Mouse (Mus musculus) MEL (cell line): ENCODE data around the gene Gm20388.

ENCODE experiments used
- CTCF ChIP-seq, 3 experiments: IDR thresholded peaks in 2 of 3; conservative IDR thresholded peaks in 1 of 3; 2 replicates each; pipeline ENCODE4 v1.5.1; 2011 to 2012; ENCODE audit warnings: low read length in 3 of 3, low read depth in 2 of 3, mild to moderate bottlenecking in 2 of 3, improper control_type of control experiment in 1 of 3, inconsistent platforms in 1 of 3, mixed read lengths in 1 of 3, moderate library complexity in 1 of 3; ENCODE audit not compliant: control insufficient read depth in 1 of 3, insufficient read depth in 1 of 3, poor library complexity in 1 of 3, severe bottlenecking in 1 of 3
- EP300 ChIP-seq, 2 experiments: IDR thresholded peaks; 2 replicates each; pipeline ENCODE4 v1.6.1; 2011; ENCODE audit warnings: improper control_type of control experiment in 2 of 2, low read length in 2 of 2, low read depth in 1 of 2, mild to moderate bottlenecking in 1 of 2
- GATA1 ChIP-seq: IDR thresholded peaks from 2 replicates; pipeline ENCODE4 v1.6.1; 2011; ENCODE audit warnings: low read depth, low read length, improper control_type of control experiment
- POLR2A ChIP-seq, 2 experiments: IDR thresholded peaks; 2 replicates each; pipeline ENCODE4 v1.6.1; 2011 to 2012; ENCODE audit warnings: low read length in 2 of 2, mild to moderate bottlenecking in 2 of 2, control low read depth in 1 of 2, improper control_type of control experiment in 1 of 2, low read depth in 1 of 2, moderate library complexity in 1 of 2; ENCODE audit not compliant: control insufficient read depth in 1 of 2, insufficient read depth in 1 of 2, poor library complexity in 1 of 2
- UBTF ChIP-seq: IDR thresholded peaks from 2 replicates; pipeline ENCODE4 v1.6.1; 2012; ENCODE audit warnings: low read depth, mild to moderate bottlenecking, inconsistent platforms, low read length, improper control_type of control experiment, moderate library complexity, borderline replicate concordance; ENCODE audit not compliant: insufficient read depth
- USF2 ChIP-seq, 2 experiments: IDR thresholded peaks; 2 replicates each; pipeline ENCODE4 v1.6.1; 2011 to 2012; ENCODE audit warnings: improper control_type of control experiment in 2 of 2, low read length in 2 of 2, borderline replicate concordance in 1 of 2, inconsistent platforms in 1 of 2, low read depth in 1 of 2, mild to moderate bottlenecking in 1 of 2; ENCODE audit not compliant: insufficient read depth in 1 of 2

- TF ChIP-seq CTCF (IDR thresholded peaks at IDR 0.05 in 2 of 3, conservative IDR thresholded peaks at IDR 0.05 in 1 of 3; ENCODE audit: control insufficient read depth in 1 of 3, insufficient read depth in 1 of 3, low read depth in 2 of 3, low read length in 3 of 3, poor library complexity in 1 of 3, severe bottlenecking in 1 of 3), result no peak
- no peak for TF ChIP-seq EP300 (IDR thresholded peaks at IDR 0.05; ENCODE audit: low read depth in 1 of 2, low read length in 2 of 2)
- no peak for TF ChIP-seq USF2 (IDR thresholded peaks at IDR 0.05; ENCODE audit: borderline replicate concordance in 1 of 2, insufficient read depth in 1 of 2, low read depth in 1 of 2, low read length in 2 of 2)
- no peak for TF ChIP-seq GATA1
- TF ChIP-seq UBTF, result no peak
- TF ChIP-seq POLR2A (IDR thresholded peaks at IDR 0.05; ENCODE audit: control insufficient read depth in 1 of 2, insufficient read depth in 1 of 2, low read depth in 1 of 2, low read length in 2 of 2, poor library complexity in 1 of 2), result no peak
These were observed 2909.1 kb downstream of the Gm20388 start for GRCm38 (mm10) chr8:122819776-122820175.
